Mouse (Mus musculus) limb, embryonic 12.5 days (tissue): Measurements from ENCODE around the gene Pald1. TPM values are rescaled to one million over a fixed set of nuclear protein-coding genes. Genes with fewer than 3 reads are reported as not detected.

Experiments used
- ATAC-seq: fragments of 200-750 bp; cut with Nextera tagmentation; 2 replicates; pipeline ENCODE4 v1.8.0; 2017; ENCODE audit warnings: low read depth, moderate TSS enrichment; ENCODE audit not compliant: insufficient number of reproducible peaks, insufficient read depth, low FRiP score, low TSS enrichment
- H3K27ac ChIP-seq: fragments of 300-500 bp; sonication (generic); 2 replicates; pipeline ENCODE4 v1.5.1; 2016; ENCODE audit warnings: mild to moderate bottlenecking, moderate library complexity
- H3K27me3 ChIP-seq: fragments of 300-500 bp; sonication (generic); 2 replicates; pipeline ENCODE4 v1.6.1; 2016; ENCODE audit warnings: mild to moderate bottlenecking, moderate library complexity
- H3K36me3 ChIP-seq: fragments of 300-500 bp; sonication (generic); 2 replicates; pipeline ENCODE4 v1.6.1; 2016; ENCODE audit warnings: mild to moderate bottlenecking, moderate library complexity
- H3K4me1 ChIP-seq: fragments of 300-500 bp; sonication (generic); replicated peaks from 2 replicates; pipeline ENCODE4 v1.6.1; 2016
- H3K4me2 ChIP-seq: fragments of 300-500 bp; sonication (generic); 2 replicates; pipeline ENCODE4 v1.6.1; 2016; ENCODE audit warnings: mild to moderate bottlenecking, moderate library complexity
- H3K4me3 ChIP-seq: fragments of 300-500 bp; sonication (generic); replicated peaks from 2 replicates; pipeline ENCODE4 v1.5.1; 2016; ENCODE audit warnings: mild to moderate bottlenecking
- H3K9ac ChIP-seq: fragments of 300-500 bp; sonication (generic); replicated peaks from 2 replicates; pipeline ENCODE4 v1.6.1; 2016; ENCODE audit warnings: mild to moderate bottlenecking, moderate library complexity
- H3K9me3 ChIP-seq: fragments of 300-500 bp; sonication (generic); 2 replicates; pipeline ENCODE4 v1.6.1; 2016; ENCODE audit warnings: mild to moderate bottlenecking, moderate library complexity
- WGBS: fragments of 180-500 bp; shearing (Covaris S2); methylation state at CpG from one replicate; pipeline ENCODE4 v1.1.7; 2016; 5-methylcytosine and 5-hydroxymethylcytosine counted together
- polyA plus RNA-seq: library from polyadenylated mRNA; unstranded; fragments of >200 nt; fragmentation: Nextera tagmentation; extraction: Ambion mirVana; gene quantifications from 2 replicates; pipeline ENCODE4 v1.2.1, GENCODE M21; 2016

Pald1 gene
- polyA plus RNA-seq, 1 experiment from 2014 or later, result 25.8 TPM

DNA sequence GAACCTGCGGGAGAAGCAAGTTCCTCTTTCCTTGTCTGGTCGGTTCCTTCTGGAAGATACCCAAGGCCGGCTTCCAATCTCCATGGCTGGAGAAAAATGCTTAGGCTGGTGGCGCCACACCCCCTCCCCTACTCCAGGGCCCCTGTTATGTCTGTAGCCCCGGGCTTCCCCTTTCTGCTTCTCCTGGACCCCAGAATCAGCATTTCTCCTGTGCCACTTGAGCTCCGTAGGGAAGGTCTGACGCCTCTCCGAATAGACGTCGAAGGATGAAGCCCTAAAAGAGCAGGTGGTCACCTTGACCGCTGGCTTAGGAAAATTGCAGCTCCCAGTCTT is 351 bp upstream of the Pald1 start:
- H3K27ac ChIP-seq, result 0 out of 2 replicates have a peak overlapping the region, but pooled peaks have one; percentile 12
- H3K4me3 ChIP-seq, result peak overlapping the region; percentile 63
- H3K9me3 ChIP-seq, result no peaks in the 10 kb centered on the region
- 2% methylated on average over 11 of the region's 11 CpGs for WGBS
- peaks cover 40% of the 10 kb centered on the region for H3K4me1 ChIP-seq
- H3K36me3 ChIP-seq, result no peaks in the 10 kb centered on the region
- H3K9ac ChIP-seq, result peak overlapping the region; percentile 73
- no peak for ATAC-seq
- peaks cover 19% of the 10 kb centered on the region; the same call in 1 of the 2 replicates for H3K27me3 ChIP-seq
- H3K4me2 ChIP-seq, result peak overlapping the region; percentile 93

- 1% methylated on average over 8 of the region's 8 CpGs for WGBS
- Histone ChIP-seq H3K9ac (peak overlapping the region; percentile 73; the same call in 1 of the 2 replicates), H3K27ac (0 out of 2 replicates have a peak overlapping the region, but pooled peaks have one; percentile 3)
These were observed 1.0 kb downstream of the Pald1 start for GRCm38 (mm10) chr10:61382281-61382731.

DNA sequence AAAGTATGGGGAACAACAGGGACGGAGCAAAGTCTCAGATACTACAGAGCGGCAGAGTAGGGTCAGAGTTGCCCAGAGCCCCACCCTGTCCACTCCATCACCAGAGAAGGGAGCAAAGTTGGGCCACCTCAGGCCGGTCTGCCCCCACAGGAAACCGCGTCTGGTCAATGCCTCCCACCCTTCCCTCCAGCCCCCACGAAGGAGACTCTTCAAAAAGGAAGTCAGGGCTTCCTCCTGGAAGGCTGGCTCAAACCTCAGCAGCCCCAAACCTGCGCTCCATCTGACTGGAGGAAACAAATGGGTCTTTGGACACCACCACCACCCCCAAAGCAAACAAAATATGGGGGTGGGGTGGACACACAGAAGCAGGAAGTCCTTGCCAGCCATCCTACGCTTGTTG is 1.5 kb downstream of the Pald1 start:
- Histone ChIP-seq H3K36me3 (no peaks in the 10 kb centered on the region), H3K4me1 (peaks cover 40% of the 10 kb centered on the region), H3K9ac (no peak overlapping the region), H3K4me2 (peak overlapping the region; percentile 93), H3K27ac (0 out of 2 replicates have a peak overlapping the region, but pooled peaks have one; percentile 23), H3K4me3 (peak overlapping the region; percentile 63), H3K27me3 (peaks cover 19% of the 10 kb centered on the region; the same call in 1 of the 2 replicates), H3K9me3 (no peaks in the 10 kb centered on the region)
- ATAC-seq, result no peak
- WGBS, result 19% methylated on average over 8 of the region's 8 CpGs

More at GRCm38 (mm10) chr10:61382281-61382731, 1.0 kb downstream of the Pald1 start:
- Histone ChIP-seq H3K4me1 (peaks cover 40% of the 10 kb centered on the region), H3K36me3 (no peaks in the 10 kb centered on the region), H3K4me2 (peak overlapping the region; percentile 93), H3K27me3 (peaks cover 19% of the 10 kb centered on the region; the same call in 1 of the 2 replicates), H3K9me3 (no peaks in the 10 kb centered on the region), H3K4me3 (peak overlapping the region; percentile 63)
- ATAC-seq, result no peak

- ATAC-seq, result no peak
- Histone ChIP-seq H3K4me1 (peaks cover 40% of the 10 kb centered on the region), H3K4me2 (peak overlapping the region; percentile 93; the same call in 1 of the 2 replicates), H3K9me3 (no peaks in the 10 kb centered on the region), H3K9ac (no peak overlapping the region), H3K27ac (no peak overlapping the region), H3K36me3 (no peaks in the 10 kb centered on the region), H3K27me3 (peaks cover 17% of the 10 kb centered on the region; the same call in 1 of the 2 replicates), H3K4me3 (no peak overlapping the region)
- 28% methylated on average over 9 of the region's 9 CpGs for WGBS
These were observed 3.1 kb downstream of the Pald1 start for GRCm38 (mm10) chr10:61380186-61380585.

- no peak for ATAC-seq
- H3K4me3 ChIP-seq, result no peak overlapping the region
- H3K4me2 ChIP-seq, result peak overlapping the region; percentile 93; the same call in 1 of the 2 replicates
- no peaks in the 10 kb centered on the region for H3K9me3 ChIP-seq
- no peaks in the 10 kb centered on the region for H3K36me3 ChIP-seq
- H3K27me3 ChIP-seq, result peaks cover 15% of the 10 kb centered on the region; the same call in 1 of the 2 replicates
- WGBS, result 92% methylated on average over 13 of the region's 13 CpGs
- peaks cover 45% of the 10 kb centered on the region for H3K4me1 ChIP-seq
- no peak overlapping the region for H3K9ac ChIP-seq
- no peak overlapping the region for H3K27ac ChIP-seq
These were observed 3.8 kb downstream of the Pald1 start for GRCm38 (mm10) chr10:61379340-61380040.

- Histone ChIP-seq H3K27ac (no peak overlapping the region), H3K4me3 (no peak overlapping the region), H3K27me3 (peaks cover 15% of the 10 kb centered on the region; the same call in 1 of the 2 replicates), H3K4me2 (no peak overlapping the region), H3K36me3 (no peaks in the 10 kb centered on the region), H3K4me1 (peaks cover 44% of the 10 kb centered on the region), H3K9me3 (no peaks in the 10 kb centered on the region), H3K9ac (no peak overlapping the region)
- WGBS, result 81% methylated on average over 5 of the region's 5 CpGs
- no peak for ATAC-seq
These were observed 4.6 kb downstream of the Pald1 start for GRCm38 (mm10) chr10:61378698-61379097.

DNA sequence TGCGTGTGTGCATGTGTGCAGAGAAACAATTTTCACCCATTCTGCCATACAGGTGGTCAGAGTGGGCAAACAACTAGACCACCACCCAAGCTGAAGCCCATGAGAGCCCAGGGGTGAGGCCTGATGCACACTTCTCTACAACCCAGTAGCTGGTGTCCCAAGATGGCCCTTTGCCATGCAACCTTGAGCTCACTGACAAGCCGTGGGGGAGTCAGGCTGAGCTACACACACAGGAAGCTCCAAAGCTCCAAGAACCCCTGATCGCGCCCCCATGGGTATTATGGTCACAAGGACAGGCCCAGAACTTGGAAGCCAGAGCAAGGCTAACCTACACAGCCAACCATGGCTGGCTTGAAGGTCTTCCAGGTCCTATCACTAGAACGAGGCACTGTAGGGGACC is 5.3 kb downstream of the Pald1 start:
- H3K4me1 ChIP-seq, result peaks cover 42% of the 10 kb centered on the region
- no peak overlapping the region for H3K27ac ChIP-seq
- WGBS, result 92% methylated on average over 5 of the region's 5 CpGs
- H3K9me3 ChIP-seq, result no peaks in the 10 kb centered on the region
- H3K27me3 ChIP-seq, result peaks cover 15% of the 10 kb centered on the region; the same call in 1 of the 2 replicates
- H3K36me3 ChIP-seq, result no peaks in the 10 kb centered on the region
- no peak overlapping the region for H3K4me3 ChIP-seq
- ATAC-seq, result no peak
- H3K4me2 ChIP-seq, result no peak overlapping the region
- H3K9ac ChIP-seq, result no peak overlapping the region

DNA sequence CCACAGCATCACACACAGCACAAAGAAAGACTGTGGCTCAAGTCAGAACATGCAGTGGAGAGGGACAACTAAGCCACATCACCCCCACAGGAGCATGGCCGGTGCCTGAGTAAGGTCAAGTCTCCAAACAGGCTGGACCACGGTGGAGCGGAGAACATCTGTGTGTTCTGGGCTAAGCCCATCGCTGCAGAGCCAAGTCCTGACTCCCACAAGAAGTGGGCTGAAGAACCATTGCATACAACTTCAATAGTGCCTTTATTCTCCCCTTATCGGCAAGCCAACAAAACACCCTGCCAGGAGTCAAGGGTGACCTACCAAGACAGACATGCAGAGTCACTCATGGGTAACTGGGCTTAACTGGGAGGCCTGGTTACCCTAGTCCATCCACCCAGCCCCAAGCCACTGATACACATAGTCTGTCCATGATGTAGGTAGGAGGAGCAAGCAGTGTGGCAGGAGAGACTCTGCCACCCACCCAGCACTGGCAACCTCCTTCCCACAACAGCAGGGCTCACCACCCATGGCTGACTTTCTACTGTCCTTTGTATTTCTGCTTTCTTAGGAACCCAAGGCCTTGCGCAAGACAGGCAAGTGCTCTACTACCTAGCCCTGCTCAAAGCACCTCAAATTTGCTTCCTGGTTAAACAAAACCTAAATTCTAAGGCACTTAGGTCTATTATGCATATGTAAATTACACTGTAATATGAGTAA is 8.4 kb downstream of the Pald1 start:
- WGBS, result 84% methylated on average over 6 of the region's 6 CpGs
- Histone ChIP-seq H3K27me3 (no peaks in the 10 kb centered on the region), H3K9ac (no peak overlapping the region), H3K9me3 (no peaks in the 10 kb centered on the region), H3K27ac (peak overlapping the region; percentile 51; the same call in 1 of the 2 replicates), H3K4me3 (no peak overlapping the region), H3K4me1 (peaks cover 31% of the 10 kb centered on the region), H3K4me2 (no peak overlapping the region), H3K36me3 (no peaks in the 10 kb centered on the region)
- ATAC-seq, result no peak

- Histone ChIP-seq H3K9me3 (no peaks in the 10 kb centered on the region), H3K4me3 (no peak overlapping the region), H3K4me2 (no peak overlapping the region), H3K36me3 (no peaks in the 10 kb centered on the region), H3K9ac (no peak overlapping the region), H3K4me1 (peaks cover 38% of the 10 kb centered on the region), H3K27ac (no peak overlapping the region), H3K27me3 (no peaks in the 10 kb centered on the region)
- no peak for ATAC-seq
- 50% methylated on average over 4 of the region's 4 CpGs for WGBS
These were observed 9.3 kb downstream of the Pald1 start for GRCm38 (mm10) chr10:61374076-61374475.

- Histone ChIP-seq H3K36me3 (no peaks in the 10 kb centered on the region), H3K9ac (no peak overlapping the region), H3K9me3 (no peaks in the 10 kb centered on the region), H3K4me1 (peaks cover 38% of the 10 kb centered on the region), H3K4me3 (no peak overlapping the region), H3K27ac (no peak overlapping the region), H3K4me2 (no peak overlapping the region), H3K27me3 (no peaks in the 10 kb centered on the region)
- 71% methylated on average over 4 of the region's 4 CpGs for WGBS
- no peak for ATAC-seq
These were observed 10.8 kb downstream of the Pald1 start for GRCm38 (mm10) chr10:61372585-61372923.

GRCm38 (mm10) chr10:61371884-61372584 is 11.3 kb downstream of the Pald1 start:
- Histone ChIP-seq H3K9ac (no peak overlapping the region), H3K4me1 (peaks cover 43% of the 10 kb centered on the region), H3K36me3 (no peaks in the 10 kb centered on the region), H3K27ac (no peak overlapping the region), H3K4me2 (no peak overlapping the region), H3K27me3 (no peaks in the 10 kb centered on the region), H3K9me3 (no peaks in the 10 kb centered on the region), H3K4me3 (no peak overlapping the region)
- 79% methylated on average over 9 of the region's 9 CpGs for WGBS
- no peak for ATAC-seq
